Mouse (Mus musculus) left cerebral cortex, adult 8-10 months (tissue): ENCODE measurements around the gene Gm4871. TPM values are rescaled to one million over a fixed set of nuclear protein-coding genes. Genes with fewer than 3 reads are reported as not detected.
A peak's percentile ranks its signal among the peaks of the same experiment; 100 is the strongest.
"Not testable (repeated sequence)": the region's sequence is repeated elsewhere in the genome, so short reads cannot be mapped to it uniquely, and the experiment has no call there.

Source experiments
- DNase-seq, 2 experiments: peaks; one replicate each; pipeline ENCODE4 v3.0.0; 2022; ENCODE audit warnings: low spot score in 2 of 2
- total RNA-seq, 4 experiments: library from RNA; stranded (reverse); gene quantifications; 2 replicates each; pipeline ENCODE4 v1.2.4; 2022

The Gm4871 gene
- not detected for total RNA-seq

- not testable (repeated sequence) for DNase-seq
These were observed at the start of gene Gm4871 for GRCm38 (mm10) chr5:145032391-145032790. Gene Gm4871, minus strand, starts transcription at chr5:145032754.

- DNase-seq = no peak
These were observed 49.5 kb upstream of the Gm4871 start for GRCm38 (mm10) chr5:145081866-145082613.

- no peak for DNase-seq
These were observed 42.5 kb upstream of the Gm4871 start for GRCm38 (mm10) chr5:145075081-145075480.

- DNase-seq = no peak
These were observed 38.8 kb upstream of the Gm4871 start for GRCm38 (mm10) chr5:145071342-145071741.

GRCm38 (mm10) chr5:145069707-145070106 lies 37.2 kb upstream of the Gm4871 start:
- DNase-seq = peak in 1 of 2 experiments; percentile 39

GRCm38 (mm10) chr5:145068863-145069262 lies 36.3 kb upstream of the Gm4871 start:
- no peak for DNase-seq

GRCm38 (mm10) chr5:145064765-145065340 lies 32.3 kb upstream of the Gm4871 start:
- no peak for DNase-seq

- no peak for DNase-seq
These were observed 27.0 kb upstream of the Gm4871 start for GRCm38 (mm10) chr5:145059524-145059923.

GRCm38 (mm10) chr5:145058722-145059121 lies 26.2 kb upstream of the Gm4871 start:
- no peak for DNase-seq

- no peak for DNase-seq
These were observed 25.4 kb upstream of the Gm4871 start for GRCm38 (mm10) chr5:145057907-145058306.

GRCm38 (mm10) chr5:145054187-145054586 lies 21.6 kb upstream of the Gm4871 start:
- not testable (repeated sequence) for DNase-seq

GRCm38 (mm10) chr5:145042690-145043089 lies 10.1 kb upstream of the Gm4871 start, which contains the start of gene 1700018F24Rik:
Gene 1700018F24Rik, plus strand, starts transcription at chr5:145042990.
- not testable (repeated sequence) for DNase-seq

GRCm38 (mm10) chr5:145041628-145042027 lies 9.1 kb upstream of the Gm4871 start:
- no peak for DNase-seq

- DNase-seq = not testable (repeated sequence)
These were observed 2.1 kb downstream of the Gm4871 start for GRCm38 (mm10) chr5:145030476-145030875.

- DNase-seq = not testable (repeated sequence)
These were observed 11.8 kb downstream of the Gm4871 start for GRCm38 (mm10) chr5:145020712-145021111.

- not testable (repeated sequence) for DNase-seq
These were observed 12.3 kb downstream of the Gm4871 start for GRCm38 (mm10) chr5:145020254-145020653.

- not testable (repeated sequence) for DNase-seq
These were observed 15.8 kb downstream of the Gm4871 start for GRCm38 (mm10) chr5:145016761-145017160.

GRCm38 (mm10) chr5:145014278-145014677 lies 18.3 kb downstream of the Gm4871 start:
- DNase-seq = no peak

GRCm38 (mm10) chr5:145008878-145009659 lies 23.5 kb downstream of the Gm4871 start:
- DNase-seq = no peak

GRCm38 (mm10) chr5:145005596-145005995 lies 27.0 kb downstream of the Gm4871 start:
- no peak for DNase-seq

- DNase-seq = no peak
These were observed 28.1 kb downstream of the Gm4871 start for GRCm38 (mm10) chr5:145004495-145004894.

- no peak for DNase-seq
These were observed 29.2 kb downstream of the Gm4871 start for GRCm38 (mm10) chr5:145003362-145003761.
